Mouse (Mus musculus) neural tube, embryonic 12.5 days (tissue): ENCODE data around the gene Brca1. TPM values are rescaled to one million over a fixed set of nuclear protein-coding genes. Genes with fewer than 3 reads are reported as not detected.

Experiments
- ATAC-seq: fragments of 200-750 bp; cut with Nextera tagmentation; 2 replicates; pipeline ENCODE4 v1.8.0; 2017; ENCODE audit warnings: low read depth, mild to moderate bottlenecking, moderate TSS enrichment, moderate library complexity; ENCODE audit not compliant: low FRiP score
- H3K27ac ChIP-seq: fragments of 300-500 bp; sonication (generic); 2 replicates; pipeline ENCODE4 v1.5.1; 2016
- H3K27me3 ChIP-seq: fragments of 300-500 bp; sonication (generic); replicated peaks from 2 replicates; pipeline ENCODE4 v1.6.1; 2016; ENCODE audit warnings: mild to moderate bottlenecking
- H3K36me3 ChIP-seq: fragments of 300-500 bp; sonication (generic); 2 replicates; pipeline ENCODE4 v1.6.1; 2016; ENCODE audit warnings: mild to moderate bottlenecking
- H3K4me1 ChIP-seq: fragments of 300-500 bp; sonication (generic); 2 replicates; pipeline ENCODE4 v1.6.1; 2016
- H3K4me2 ChIP-seq: fragments of 300-500 bp; sonication (generic); replicated peaks from 2 replicates; pipeline ENCODE4 v1.6.1; 2016; ENCODE audit warnings: mild to moderate bottlenecking
- H3K4me3 ChIP-seq: fragments of 300-500 bp; sonication (generic); 2 replicates; pipeline ENCODE4 v1.5.1; 2016
- H3K9ac ChIP-seq: fragments of 300-500 bp; sonication (generic); 2 replicates; pipeline ENCODE4 v1.6.1; 2016; ENCODE audit warnings: mild to moderate bottlenecking
- H3K9me3 ChIP-seq: fragments of 300-500 bp; sonication (generic); 2 replicates; pipeline ENCODE4 v1.6.1; 2016; ENCODE audit warnings: mild to moderate bottlenecking
- WGBS: fragments of 180-500 bp; shearing (Covaris S2); methylation state at CpG from one replicate; pipeline ENCODE4 v1.1.7; 2016; 5-methylcytosine and 5-hydroxymethylcytosine counted together
- polyA plus RNA-seq: library from polyadenylated mRNA; unstranded; fragments of >200 nt; fragmentation: Nextera tagmentation; extraction: Ambion mirVana; gene quantifications from 2 replicates; pipeline ENCODE4 v1.2.1, GENCODE M21; 2016

The Brca1 gene
- polyA plus RNA-seq, 1 experiment from 2014 or later = 10.0 TPM

GRCm38 (mm10) chr11:101525056-101525455 lies 26.7 kb downstream of the Brca1 start:
- Histone ChIP-seq H3K9me3 (no peaks in the 10 kb centered on the region), H3K4me1 (no peaks in the 10 kb centered on the region), H3K4me2 (no peak overlapping the region), H3K27me3 (no peaks in the 10 kb centered on the region), H3K27ac (no peak overlapping the region), H3K36me3 (peaks cover 24% of the 10 kb centered on the region), H3K4me3 (no peak overlapping the region), H3K9ac (no peak overlapping the region)
- ATAC-seq = no peak
- WGBS = 97% methylated on average over 10 of the region's 10 CpGs

GRCm38 (mm10) chr11:101524446-101524845 lies 27.3 kb downstream of the Brca1 start:
- H3K27me3 ChIP-seq = no peaks in the 10 kb centered on the region
- no peaks in the 10 kb centered on the region for H3K9me3 ChIP-seq
- 94% methylated on average over 8 of the region's 8 CpGs for WGBS
- H3K4me2 ChIP-seq = no peak overlapping the region
- no peaks in the 10 kb centered on the region for H3K4me1 ChIP-seq
- no peak overlapping the region for H3K9ac ChIP-seq
- ATAC-seq = no peak
- no peak overlapping the region for H3K4me3 ChIP-seq
- no peak overlapping the region for H3K27ac ChIP-seq
- peaks cover 24% of the 10 kb centered on the region for H3K36me3 ChIP-seq

GRCm38 (mm10) chr11:101519364-101519763 lies 32.4 kb downstream of the Brca1 start:
- Histone ChIP-seq H3K9me3 (no peaks in the 10 kb centered on the region), H3K4me2 (no peak overlapping the region), H3K9ac (no peak overlapping the region), H3K27ac (no peak overlapping the region), H3K4me3 (no peak overlapping the region), H3K36me3 (peaks cover 12% of the 10 kb centered on the region), H3K4me1 (no peaks in the 10 kb centered on the region), H3K27me3 (no peaks in the 10 kb centered on the region)
- WGBS = 95% methylated on average over 6 of the region's 6 CpGs
- no peak for ATAC-seq

- H3K27me3 ChIP-seq = no peaks in the 10 kb centered on the region
- no peaks in the 10 kb centered on the region for H3K9me3 ChIP-seq
- H3K4me1 ChIP-seq = no peaks in the 10 kb centered on the region
- no peak overlapping the region for H3K9ac ChIP-seq
- 81% methylated on average over 5 of the region's 5 CpGs for WGBS
- H3K27ac ChIP-seq = no peak overlapping the region
- H3K4me2 ChIP-seq = no peak overlapping the region
- ATAC-seq = no peak
- peaks cover 12% of the 10 kb centered on the region for H3K36me3 ChIP-seq
- no peak overlapping the region for H3K4me3 ChIP-seq
Observed at GRCm38 (mm10) chr11:101518937-101519336, 32.8 kb downstream of the Brca1 start.

- whole genome bisulfite sequencing = 93% methylated on average over 7 of the region's 7 CpGs
- Histone ChIP-seq H3K36me3 (peaks cover 20% of the 10 kb centered on the region), H3K27me3 (no peaks in the 10 kb centered on the region), H3K4me2 (no peak overlapping the region), H3K9me3 (no peaks in the 10 kb centered on the region), H3K4me3 (no peak overlapping the region), H3K27ac (no peak overlapping the region), H3K4me1 (no peaks in the 10 kb centered on the region), H3K9ac (no peak overlapping the region)
- ATAC-seq = no peak
Observed at GRCm38 (mm10) chr11:101507090-101507489, 44.7 kb downstream of the Brca1 start.

- Histone ChIP-seq H3K27ac (no peak overlapping the region), H3K4me1 (no peaks in the 10 kb centered on the region), H3K36me3 (peaks cover 23% of the 10 kb centered on the region), H3K9ac (no peak overlapping the region), H3K9me3 (no peaks in the 10 kb centered on the region), H3K4me3 (no peak overlapping the region), H3K27me3 (no peaks in the 10 kb centered on the region), H3K4me2 (no peak overlapping the region)
- 88% methylated on average over 5 of the region's 5 CpGs for WGBS
- ATAC-seq = no peak
Observed at GRCm38 (mm10) chr11:101506269-101506780, 45.4 kb downstream of the Brca1 start.

GRCm38 (mm10) chr11:101486126-101486525 lies 65.6 kb downstream of the Brca1 start:
- H3K4me2 ChIP-seq = no peak overlapping the region
- 84% methylated on average over 6 of the region's 6 CpGs for WGBS
- H3K4me1 ChIP-seq = peaks cover 17% of the 10 kb centered on the region; the same call in 1 of the 2 replicates
- H3K27me3 ChIP-seq = no peaks in the 10 kb centered on the region
- H3K9me3 ChIP-seq = no peaks in the 10 kb centered on the region
- H3K4me3 ChIP-seq = no peak overlapping the region
- no peak overlapping the region for H3K9ac ChIP-seq
- peaks cover 3% of the 10 kb centered on the region; the same call in 1 of the 2 replicates for H3K36me3 ChIP-seq
- no peak for ATAC-seq
- no peak overlapping the region for H3K27ac ChIP-seq

GRCm38 (mm10) chr11:101485509-101486028 lies 66.2 kb downstream of the Brca1 start:
- ATAC-seq = no peak
- Histone ChIP-seq H3K27me3 (no peaks in the 10 kb centered on the region), H3K4me3 (no peak overlapping the region), H3K27ac (peak overlapping the region; percentile 50; the same call in 1 of the 2 replicates), H3K4me1 (peaks cover 17% of the 10 kb centered on the region; the same call in 1 of the 2 replicates), H3K36me3 (peaks cover 3% of the 10 kb centered on the region; the same call in 1 of the 2 replicates), H3K9me3 (no peaks in the 10 kb centered on the region), H3K4me2 (no peak overlapping the region), H3K9ac (0 out of 2 replicates have a peak overlapping the region, but pooled peaks have one; percentile 6)
- 65% methylated on average over 6 of the region's 6 CpGs for WGBS

GRCm38 (mm10) chr11:101484814-101485213 lies 66.9 kb downstream of the Brca1 start:
- Histone ChIP-seq H3K9me3 (no peaks in the 10 kb centered on the region), H3K4me2 (no peak overlapping the region), H3K4me3 (no peak overlapping the region), H3K27ac (no peak overlapping the region; the same call in 1 of the 2 replicates), H3K36me3 (peaks cover 3% of the 10 kb centered on the region; the same call in 1 of the 2 replicates), H3K27me3 (no peaks in the 10 kb centered on the region), H3K9ac (no peak overlapping the region), H3K4me1 (peaks cover 22% of the 10 kb centered on the region)
- 89% methylated on average over 7 of the region's 7 CpGs for WGBS
- no peak for ATAC-seq

- H3K27me3 ChIP-seq = no peaks in the 10 kb centered on the region
- H3K4me1 ChIP-seq = peaks cover 27% of the 10 kb centered on the region
- H3K36me3 ChIP-seq = peaks cover 3% of the 10 kb centered on the region; the same call in 1 of the 2 replicates
- no peak overlapping the region for H3K4me3 ChIP-seq
- 75% methylated on average over 6 of the region's 6 CpGs for WGBS
- peak overlapping the region; percentile 53 for H3K27ac ChIP-seq
- H3K9me3 ChIP-seq = no peaks in the 10 kb centered on the region
- no peak overlapping the region for H3K9ac ChIP-seq
- ATAC-seq = no peak
- no peak overlapping the region for H3K4me2 ChIP-seq
Observed at GRCm38 (mm10) chr11:101484245-101484644, 67.5 kb downstream of the Brca1 start.

GRCm38 (mm10) chr11:101483804-101484203 lies 68.0 kb downstream of the Brca1 start:
- Histone ChIP-seq H3K9ac (no peak overlapping the region), H3K4me2 (no peak overlapping the region), H3K9me3 (no peaks in the 10 kb centered on the region), H3K27ac (peak overlapping the region; percentile 29; the same call in 1 of the 2 replicates), H3K27me3 (no peaks in the 10 kb centered on the region), H3K36me3 (peaks cover 3% of the 10 kb centered on the region; the same call in 1 of the 2 replicates), H3K4me3 (no peak overlapping the region), H3K4me1 (peaks cover 31% of the 10 kb centered on the region)
- no peak for ATAC-seq
- 16% methylated on average over 3 of the region's 3 CpGs for WGBS

- H3K4me2 ChIP-seq = no peak overlapping the region
- H3K9me3 ChIP-seq = no peaks in the 10 kb centered on the region
- no peak overlapping the region for H3K9ac ChIP-seq
- no peak overlapping the region for H3K27ac ChIP-seq
- no peaks in the 10 kb centered on the region for H3K36me3 ChIP-seq
- ATAC-seq = no peak
- peaks cover 46% of the 10 kb centered on the region for H3K4me1 ChIP-seq
- 71% methylated on average over 6 of the region's 6 CpGs for WGBS
- no peaks in the 10 kb centered on the region for H3K27me3 ChIP-seq
- H3K4me3 ChIP-seq = no peak overlapping the region
Observed at GRCm38 (mm10) chr11:101480912-101481311, 70.8 kb downstream of the Brca1 start.

- Histone ChIP-seq H3K27ac (peak overlapping the region; percentile 92), H3K9me3 (no peaks in the 10 kb centered on the region), H3K4me1 (peaks cover 40% of the 10 kb centered on the region), H3K36me3 (no peaks in the 10 kb centered on the region), H3K4me2 (peak overlapping the region; percentile 50), H3K4me3 (peak overlapping the region; percentile 17), H3K27me3 (no peaks in the 10 kb centered on the region), H3K9ac (peak overlapping the region; percentile 42; the same call in 1 of the 2 replicates)
- 3% methylated on average over 18 of the region's 18 CpGs for WGBS
- ATAC-seq = peak; percentile 60
Observed at GRCm38 (mm10) chr11:101479171-101479635, 72.6 kb downstream of the Brca1 start.
